Mouse (Mus musculus) lung, adult 2 months (tissue): ENCODE measurements around the gene Gm10234. TPM values are rescaled to one million over a fixed set of nuclear protein-coding genes. Genes with fewer than 3 reads are reported as not detected.

Experiments used
- DNase-seq: peaks from one replicate; pipeline ENCODE4 v3.0.0; 2022
- H3K4me1 ChIP-seq: fragments of 200-500 bp; 2 replicates; pipeline ENCODE4 v1.6.1; 2011; ENCODE audit warnings: low read length; ENCODE audit not compliant: control insufficient read depth, insufficient read depth
- H3K4me3 ChIP-seq: fragments of 200-500 bp; replicated peaks from 2 replicates; pipeline ENCODE3; 2011; ENCODE audit warnings: low read depth, mild to moderate bottlenecking, control low read depth, low read length; ENCODE audit errors: extremely low read depth
- CTCF ChIP-seq: fragments of 200-500 bp; IDR thresholded peaks from 2 replicates; pipeline ENCODE4 v1.5.1; 2011; ENCODE audit warnings: mild to moderate bottlenecking, low read length, control low read depth; ENCODE audit not compliant: insufficient read depth
- POLR2A ChIP-seq: fragments of 200-500 bp; IDR thresholded peaks from 2 replicates; pipeline ENCODE4 v1.6.1; 2011; ENCODE audit warnings: low read depth, mild to moderate bottlenecking, control low read depth, low read length, borderline replicate concordance; ENCODE audit errors: extremely low read depth
- WGBS: fragments of 180-500 bp; shearing (Covaris S2); methylation state at CpG from one replicate; pipeline ENCODE4 v1.1.7; 2018; 5-methylcytosine and 5-hydroxymethylcytosine counted together
- polyA plus RNA-seq: library from polyadenylated mRNA; depleted of rRNA; stranded (reverse); fragments of >200 nt; gene quantifications from 2 replicates; pipeline ENCODE4 v1.2.3, GENCODE M21; 2012; rRNA removed

The Gm10234 gene
- polyA plus RNA-seq, result not detected in 2 replicates

DNA sequence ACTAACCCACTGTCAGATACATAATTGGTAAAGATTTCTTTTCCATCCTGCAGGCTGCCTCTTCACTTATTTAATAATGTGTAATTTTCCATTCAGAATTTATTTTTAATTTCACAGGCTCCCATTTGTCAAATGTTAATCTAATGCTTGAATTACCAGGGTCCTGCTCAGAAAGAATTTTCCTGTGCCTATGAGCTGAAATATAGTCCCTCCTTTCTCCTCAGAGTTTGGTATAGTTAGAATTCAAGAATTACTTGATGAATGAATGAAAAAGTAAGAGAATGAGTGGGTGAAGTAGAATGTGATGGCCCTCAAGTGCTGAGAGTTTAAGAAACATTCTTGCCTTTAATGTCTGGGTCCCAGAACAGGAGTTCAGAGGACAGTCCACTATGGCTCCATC lies at the start of gene Gm10234:
Gene Gm10234 (plus strand): TSS at position 301 of the 400 bp plus-strand sequence.
- no peaks in the 10 kb centered on the region for H3K4me1 ChIP-seq
- no peak within 1 kb of the TSS for H3K4me3 ChIP-seq
- DNase-seq, result no peak
- TF ChIP-seq POLR2A (no peak), CTCF (no peak)

DNA sequence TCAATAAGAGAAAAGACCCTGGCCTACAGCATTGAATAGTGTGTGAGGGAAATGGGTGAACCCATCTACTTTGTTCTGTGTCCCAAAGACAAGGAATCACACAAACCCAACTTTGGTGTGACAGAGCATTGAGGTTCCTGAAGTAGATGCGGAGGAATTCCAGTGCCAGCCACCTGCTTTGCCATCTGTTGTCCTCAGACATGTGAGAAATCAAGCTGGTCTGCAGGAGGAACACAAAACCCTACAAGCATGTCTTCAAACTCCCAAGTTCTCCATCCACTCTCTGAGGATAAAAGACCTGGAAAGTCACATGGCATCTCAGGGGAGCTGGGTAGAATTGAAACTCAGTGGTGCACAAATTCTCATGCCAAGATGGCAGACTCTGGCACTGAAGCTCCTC lies 44.3 kb upstream of the Gm10234 start:
- no peak for TF ChIP-seq CTCF
- TF ChIP-seq POLR2A, result no peak
- Histone ChIP-seq H3K4me3 (no peak overlapping the region), H3K4me1 (no peaks in the 10 kb centered on the region)
- no peak for DNase-seq
- 97% methylated on average over 1 of the region's 1 CpGs for WGBS

DNA sequence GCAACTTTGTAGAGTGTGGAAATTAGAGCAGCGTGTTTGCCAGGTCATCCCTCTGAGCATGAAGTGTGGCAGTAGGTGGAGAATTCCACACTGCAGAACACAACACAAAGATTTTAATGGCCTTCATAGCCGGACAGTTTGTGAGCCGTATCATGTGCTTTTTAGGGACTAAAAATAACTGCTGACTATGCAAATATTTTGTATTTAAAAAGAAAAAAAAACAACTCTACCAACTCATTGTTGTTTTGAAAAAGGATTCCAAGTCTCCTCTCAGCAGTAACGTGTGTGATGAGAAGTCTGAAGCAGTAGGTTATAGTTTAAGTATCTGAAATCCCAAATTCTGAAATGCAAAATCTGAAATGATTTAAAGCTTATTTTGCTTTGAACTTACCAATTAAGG lies 25.9 kb upstream of the Gm10234 start:
- TF ChIP-seq POLR2A (no peak), CTCF (no peak)
- DNase-seq, result no peak
- 75% methylated on average over 4 of the region's 4 CpGs for WGBS
- Histone ChIP-seq H3K4me1 (no peaks in the 10 kb centered on the region), H3K4me3 (no peak overlapping the region)

DNA sequence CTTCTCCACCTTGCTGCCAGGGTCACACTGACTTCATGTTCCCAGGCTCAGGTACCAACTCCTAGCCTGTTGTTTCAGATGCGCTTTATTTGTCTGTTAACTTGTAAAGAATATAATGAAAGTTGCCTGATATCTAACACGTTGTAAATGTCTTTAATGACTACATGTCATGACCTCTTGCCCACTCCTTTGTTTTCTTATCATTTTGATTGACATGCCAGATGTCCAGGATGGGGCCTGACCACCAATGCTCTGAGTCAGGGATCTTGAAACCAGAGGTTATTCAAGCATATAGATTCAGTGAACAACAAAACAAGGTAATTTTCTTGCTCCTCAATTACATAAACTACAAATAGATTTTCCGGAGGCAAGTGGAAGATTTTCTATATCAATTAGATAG lies 23.5 kb upstream of the Gm10234 start:
- 66% methylated on average over 3 of the region's 3 CpGs for WGBS
- DNase-seq, result no peak
- no peak overlapping the region for H3K4me3 ChIP-seq
- TF ChIP-seq CTCF (no peak), POLR2A (no peak)
- H3K4me1 ChIP-seq, result no peaks in the 10 kb centered on the region

DNA sequence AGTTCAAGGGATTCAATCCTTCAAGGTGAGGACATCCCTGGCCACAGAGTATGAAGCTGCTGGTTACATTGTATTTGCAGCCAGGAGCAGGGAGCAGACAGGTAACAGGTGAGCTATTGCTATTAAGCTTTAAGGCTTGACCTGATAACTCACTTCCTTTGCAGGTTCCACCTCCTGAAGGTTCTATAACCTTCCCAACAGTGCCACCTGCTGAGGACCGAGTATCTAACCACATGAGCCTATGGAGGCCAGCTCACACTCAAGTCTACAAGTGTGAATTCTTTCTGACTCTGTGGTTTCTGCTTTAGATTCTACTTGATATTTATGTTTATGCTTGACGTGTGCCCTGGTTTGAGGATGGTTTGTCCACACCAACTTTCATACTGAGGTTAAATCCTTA lies 21.3 kb upstream of the Gm10234 start:
- no peak for DNase-seq
- no peak overlapping the region for H3K4me3 ChIP-seq
- no peaks in the 10 kb centered on the region for H3K4me1 ChIP-seq
- no peak for TF ChIP-seq CTCF
- no peak for TF ChIP-seq POLR2A
- WGBS, result 57% methylated on average over 2 of the region's 2 CpGs

DNA sequence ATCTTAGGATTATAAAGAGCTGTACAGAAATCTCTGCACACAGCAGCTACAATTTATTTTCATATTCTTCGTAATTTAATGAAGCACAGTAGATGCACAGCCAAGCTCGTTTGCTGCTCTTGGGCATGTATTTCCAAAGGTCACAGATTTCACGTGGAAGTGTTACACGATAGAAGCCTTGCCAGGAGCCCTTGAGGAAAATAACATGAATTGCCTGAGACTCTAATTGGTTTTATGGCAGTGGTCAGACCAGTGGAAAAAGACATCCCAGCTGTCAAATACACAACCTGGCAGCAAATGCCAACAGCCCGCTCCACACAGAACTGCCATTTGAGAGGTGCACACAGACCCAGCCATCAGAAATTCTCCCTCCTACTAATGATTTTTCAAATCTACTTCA lies 9.3 kb downstream of the Gm10234 start:
- DNase-seq, result no peak
- Histone ChIP-seq H3K4me3 (no peak overlapping the region), H3K4me1 (no peaks in the 10 kb centered on the region)
- WGBS, result 74% methylated on average over 5 of the region's 5 CpGs
- TF ChIP-seq POLR2A, result no peak
- no peak for TF ChIP-seq CTCF

DNA sequence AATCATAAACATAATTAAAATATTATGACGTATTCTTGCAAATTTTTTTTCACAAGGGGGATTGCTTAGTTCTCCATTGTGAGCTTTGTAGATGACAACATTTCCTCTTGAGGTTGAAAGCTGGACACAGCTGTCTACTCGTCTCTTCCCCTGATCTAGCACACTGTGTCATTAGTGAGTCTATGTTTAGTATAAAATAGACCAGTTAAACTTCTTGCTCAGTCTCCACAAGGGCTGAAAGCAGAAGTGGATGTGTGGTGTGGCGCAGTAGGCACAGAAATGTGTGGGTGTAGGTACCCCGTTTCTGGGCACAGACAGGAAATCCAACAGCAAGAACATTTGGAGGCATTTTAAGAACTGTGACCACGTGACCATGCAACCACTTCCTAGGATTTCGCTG lies 12.9 kb downstream of the Gm10234 start:
- Histone ChIP-seq H3K4me3 (no peak overlapping the region), H3K4me1 (no peaks in the 10 kb centered on the region)
- TF ChIP-seq CTCF (no peak), POLR2A (no peak)
- no peak for DNase-seq
- 51% methylated on average over 6 of the region's 6 CpGs for WGBS

DNA sequence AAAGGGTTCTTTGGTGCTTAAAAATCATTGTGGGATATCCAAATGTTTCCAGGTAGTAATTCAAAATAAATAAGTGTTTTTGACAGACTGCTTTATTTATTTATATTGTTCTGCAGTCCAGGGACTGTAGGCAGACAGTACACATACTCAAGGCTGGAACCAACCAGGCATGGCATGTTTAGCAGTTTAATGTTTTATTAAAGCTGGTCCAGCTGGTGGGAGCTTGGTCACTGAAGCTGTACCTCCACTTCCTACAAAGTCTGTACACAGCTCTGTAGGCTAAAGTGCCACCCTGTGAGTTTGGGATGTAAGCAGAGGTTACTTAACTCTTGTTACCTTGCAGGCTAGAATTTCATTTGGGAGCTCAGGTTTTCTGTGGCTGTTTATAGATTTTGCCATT lies 27.5 kb downstream of the Gm10234 start:
- H3K4me3 ChIP-seq, result no peak overlapping the region
- DNase-seq, result no peak
- TF ChIP-seq POLR2A (no peak), CTCF (no peak)
- no peaks in the 10 kb centered on the region for H3K4me1 ChIP-seq

DNA sequence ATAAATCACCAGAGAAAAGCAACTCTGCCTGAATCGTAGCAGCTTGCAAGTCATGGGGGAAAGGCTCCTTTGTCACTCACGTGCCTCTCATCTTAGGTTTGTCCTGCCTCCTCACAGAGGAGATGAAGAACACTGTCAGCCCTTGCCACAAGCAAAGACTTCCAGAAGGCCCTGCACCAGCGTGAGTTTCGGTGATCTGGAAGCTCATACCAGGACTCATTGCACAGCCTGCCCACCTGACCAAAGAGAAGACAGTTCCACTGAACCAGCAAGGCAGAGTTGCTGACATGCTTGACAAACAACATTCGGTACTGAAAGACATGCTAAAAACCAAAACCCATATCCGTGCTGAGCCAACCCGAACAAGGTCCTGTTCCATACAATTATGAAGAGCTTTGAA lies 31.1 kb downstream of the Gm10234 start:
- WGBS, result 88% methylated on average over 7 of the region's 7 CpGs
- H3K4me3 ChIP-seq, result no peak overlapping the region
- H3K4me1 ChIP-seq, result no peaks in the 10 kb centered on the region
- no peak for TF ChIP-seq CTCF
- TF ChIP-seq POLR2A, result no peak
- DNase-seq, result no peak

DNA sequence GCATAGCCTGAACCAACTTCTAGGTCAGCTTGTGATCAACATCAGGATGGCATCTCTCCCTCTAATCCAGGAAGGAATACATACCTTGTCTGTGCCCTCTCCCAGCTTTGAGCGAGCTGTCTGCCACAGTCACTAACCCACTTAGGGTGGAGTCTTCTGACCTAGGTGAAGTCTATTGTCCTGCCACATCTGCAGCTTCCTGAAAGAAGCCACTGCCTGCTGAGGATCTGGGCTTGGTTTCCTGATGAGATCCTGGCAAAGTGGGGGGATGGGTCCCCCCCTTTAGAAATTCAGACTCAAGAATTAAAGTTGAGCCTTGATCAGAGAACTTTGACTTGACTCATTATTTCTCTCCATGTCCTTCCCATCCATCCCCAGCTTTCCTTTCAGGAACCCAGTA lies 32.0 kb downstream of the Gm10234 start:
- TF ChIP-seq CTCF, result no peak
- no peak for TF ChIP-seq POLR2A
- 56% methylated on average over 1 of the region's 1 CpGs for WGBS
- H3K4me3 ChIP-seq, result no peak overlapping the region
- DNase-seq, result no peak
- H3K4me1 ChIP-seq, result no peaks in the 10 kb centered on the region

DNA sequence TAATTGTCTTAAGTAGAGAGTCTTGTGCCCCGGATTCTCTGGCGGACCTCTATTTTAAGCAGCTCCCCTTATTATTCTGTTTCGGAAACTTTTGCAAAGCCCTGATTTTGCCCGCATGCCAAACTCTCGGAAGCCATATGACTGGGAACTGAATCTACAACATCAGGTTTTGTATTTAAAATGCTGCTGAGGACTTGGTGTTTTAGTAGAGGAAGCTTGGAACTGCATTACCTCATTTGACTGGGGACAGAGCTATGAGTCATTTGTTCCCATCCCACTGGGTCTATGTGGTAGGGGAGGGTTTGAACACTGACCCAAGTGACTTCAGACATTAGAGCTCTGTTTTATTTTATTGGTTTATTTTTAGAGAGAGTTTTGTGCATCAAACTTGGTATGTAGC lies 38.2 kb downstream of the Gm10234 start:
- no peak for DNase-seq
- Histone ChIP-seq H3K4me3 (no peak overlapping the region), H3K4me1 (no peaks in the 10 kb centered on the region)
- 79% methylated on average over 5 of the region's 5 CpGs for WGBS
- TF ChIP-seq POLR2A (no peak), CTCF (no peak)
